Mouse (Mus musculus): Measurements from ENCODE around the gene Fryl. TPM values are rescaled to one million over a fixed set of nuclear protein-coding genes. Genes with fewer than 3 reads are reported as not detected.

The Fryl gene
- polyA plus RNA-seq, 1 experiment from 2014 or later: 32.0 TPM

GRCm38 (mm10) chr5:73056937-73057336 lies 199.5 kb downstream of the Fryl start:
- no peak overlapping the region for H3K4me2 ChIP-seq (replicated peaks; ENCODE audit: low read depth, low read length)
- H3K9ac ChIP-seq (replicated peaks; ENCODE audit: low read depth, low read length): no peak overlapping the region
- 80% methylated on average over 5 of the region's 5 CpGs for WGBS
- H3K9me3 ChIP-seq (ENCODE audit: control insufficient read depth, low read depth, low read length): no peaks in the 10 kb centered on the region
- H3K27me3 ChIP-seq (ENCODE audit: control insufficient read depth, insufficient read depth, low read length): no peaks in the 10 kb centered on the region
- H3K27ac ChIP-seq (ENCODE audit: low read length): no peak overlapping the region
- no peak overlapping the region for H3K4me3 ChIP-seq (ENCODE audit: low read depth, low read length)
- ATAC-seq (ENCODE audit: insufficient number of reproducible peaks, insufficient read depth, low FRiP score, low read depth): no peak
- peaks cover 39% of the 10 kb centered on the region for H3K36me3 ChIP-seq (ENCODE audit: control insufficient read depth, insufficient read depth, low read length)
- H3K4me1 ChIP-seq (ENCODE audit: control insufficient read depth, insufficient read depth, low read length): no peaks in the 10 kb centered on the region

DNA sequence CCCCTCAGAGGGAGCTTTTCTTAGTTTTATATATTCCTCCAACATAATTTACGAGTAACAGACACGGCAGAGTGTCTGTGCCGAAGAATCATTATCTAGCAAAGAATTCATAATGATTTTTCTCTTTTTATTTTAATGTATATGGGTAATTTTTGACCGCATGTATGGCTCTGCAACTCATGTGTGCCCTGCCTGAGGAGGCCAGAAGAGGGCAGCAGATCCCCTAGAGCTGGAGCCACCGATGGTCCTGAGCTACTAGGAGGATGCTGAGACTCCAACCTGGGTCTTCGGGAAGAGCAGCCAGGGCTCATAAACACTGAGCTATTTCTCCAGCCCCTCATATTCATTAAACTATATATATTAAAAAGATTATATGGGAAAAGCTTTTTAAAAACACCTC lies 200.0 kb downstream of the Fryl start:
- Histone ChIP-seq H3K9me3 (ENCODE audit: control insufficient read depth, low read depth, low read length) (no peaks in the 10 kb centered on the region), H3K27me3 (ENCODE audit: control insufficient read depth, insufficient read depth, low read length) (no peaks in the 10 kb centered on the region), H3K4me3 (ENCODE audit: low read depth, low read length) (no peak overlapping the region), H3K4me1 (ENCODE audit: control insufficient read depth, insufficient read depth, low read length) (no peaks in the 10 kb centered on the region), H3K9ac (replicated peaks; ENCODE audit: low read depth, low read length) (no peak overlapping the region), H3K36me3 (ENCODE audit: control insufficient read depth, insufficient read depth, low read length) (peaks cover 44% of the 10 kb centered on the region), H3K4me2 (replicated peaks; ENCODE audit: low read depth, low read length) (no peak overlapping the region), H3K27ac (ENCODE audit: low read length) (no peak overlapping the region)
- 91% methylated on average over 6 of the region's 6 CpGs for WGBS
- no peak for ATAC-seq (ENCODE audit: insufficient number of reproducible peaks, insufficient read depth, low FRiP score, low read depth)

- H3K9ac ChIP-seq (replicated peaks; ENCODE audit: low read depth, low read length): no peak overlapping the region
- 94% methylated on average over 8 of the region's 8 CpGs for WGBS
- no peaks in the 10 kb centered on the region for H3K27me3 ChIP-seq (ENCODE audit: control insufficient read depth, insufficient read depth, low read length)
- peaks cover 55% of the 10 kb centered on the region for H3K36me3 ChIP-seq (ENCODE audit: control insufficient read depth, insufficient read depth, low read length)
- H3K9me3 ChIP-seq (ENCODE audit: control insufficient read depth, low read depth, low read length): no peaks in the 10 kb centered on the region
- H3K4me2 ChIP-seq (replicated peaks; ENCODE audit: low read depth, low read length): no peak overlapping the region
- ATAC-seq (ENCODE audit: insufficient number of reproducible peaks, insufficient read depth, low FRiP score, low read depth): no peak
- H3K4me3 ChIP-seq (ENCODE audit: low read depth, low read length): no peak overlapping the region
- no peaks in the 10 kb centered on the region for H3K4me1 ChIP-seq (ENCODE audit: control insufficient read depth, insufficient read depth, low read length)
- H3K27ac ChIP-seq (ENCODE audit: low read length): no peak overlapping the region
Observed at GRCm38 (mm10) chr5:73053933-73054332, 202.5 kb downstream of the Fryl start.

DNA sequence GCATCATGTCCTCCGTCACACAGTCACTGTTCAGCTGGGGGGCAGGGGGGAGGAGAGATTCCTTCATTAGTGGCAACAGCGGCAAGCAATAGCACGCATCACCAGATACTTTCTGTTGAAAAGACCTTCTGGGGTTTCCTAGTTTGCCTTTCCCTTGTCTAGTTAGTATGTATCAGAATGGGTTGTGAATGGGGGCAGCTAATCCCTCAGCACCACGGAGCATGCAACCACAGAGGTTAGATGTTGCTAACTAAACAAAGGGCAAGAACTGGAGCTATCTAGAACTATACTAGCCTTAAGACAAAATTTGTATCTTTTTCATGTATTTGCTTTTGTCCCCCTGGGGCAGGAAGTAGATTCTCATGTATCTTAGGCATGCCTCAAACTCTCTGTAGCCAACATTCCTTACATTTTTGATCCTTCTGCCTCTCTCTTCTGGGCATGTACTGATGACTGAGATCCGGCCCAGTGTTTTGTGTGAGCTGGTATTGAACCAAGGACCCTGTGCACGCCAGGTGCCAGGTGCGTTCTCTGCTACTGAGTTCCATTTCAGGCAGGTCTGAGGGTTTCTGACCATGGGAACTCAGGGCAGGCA lies 208.7 kb downstream of the Fryl start:
- Histone ChIP-seq H3K27ac (ENCODE audit: low read length) (no peak overlapping the region), H3K9me3 (ENCODE audit: control insufficient read depth, low read depth, low read length) (peaks cover 3% of the 10 kb centered on the region; the same call in 1 of the 2 replicates), H3K36me3 (ENCODE audit: control insufficient read depth, insufficient read depth, low read length) (peaks cover 50% of the 10 kb centered on the region), H3K27me3 (ENCODE audit: control insufficient read depth, insufficient read depth, low read length) (no peaks in the 10 kb centered on the region), H3K9ac (replicated peaks; ENCODE audit: low read depth, low read length) (no peak overlapping the region), H3K4me2 (replicated peaks; ENCODE audit: low read depth, low read length) (no peak overlapping the region), H3K4me3 (ENCODE audit: low read depth, low read length) (no peak overlapping the region), H3K4me1 (ENCODE audit: control insufficient read depth, insufficient read depth, low read length) (no peaks in the 10 kb centered on the region)
- 68% methylated on average over 7 of the region's 7 CpGs for WGBS
- ATAC-seq (ENCODE audit: insufficient number of reproducible peaks, insufficient read depth, low FRiP score, low read depth): no peak

- H3K36me3 ChIP-seq (ENCODE audit: control insufficient read depth, insufficient read depth, low read length): peaks cover 30% of the 10 kb centered on the region
- no peaks in the 10 kb centered on the region for H3K27me3 ChIP-seq (ENCODE audit: control insufficient read depth, insufficient read depth, low read length)
- H3K4me2 ChIP-seq (replicated peaks; ENCODE audit: low read depth, low read length): no peak overlapping the region
- H3K4me1 ChIP-seq (ENCODE audit: control insufficient read depth, insufficient read depth, low read length): no peaks in the 10 kb centered on the region
- H3K9ac ChIP-seq (replicated peaks; ENCODE audit: low read depth, low read length): no peak overlapping the region
- no peak overlapping the region for H3K4me3 ChIP-seq (ENCODE audit: low read depth, low read length)
- no peak for ATAC-seq (ENCODE audit: insufficient number of reproducible peaks, insufficient read depth, low FRiP score, low read depth)
- H3K27ac ChIP-seq (ENCODE audit: low read length): no peak overlapping the region
- 99% methylated on average over 2 of the region's 2 CpGs for whole genome bisulfite sequencing
- peaks cover 3% of the 10 kb centered on the region; the same call in 1 of the 2 replicates for H3K9me3 ChIP-seq (ENCODE audit: control insufficient read depth, low read depth, low read length)
Observed at GRCm38 (mm10) chr5:73044055-73044454, 212.4 kb downstream of the Fryl start.

GRCm38 (mm10) chr5:73032481-73032880 lies 223.9 kb downstream of the Fryl start:
- peaks cover 38% of the 10 kb centered on the region for H3K36me3 ChIP-seq (ENCODE audit: control insufficient read depth, insufficient read depth, low read length)
- H3K4me3 ChIP-seq (ENCODE audit: low read depth, low read length): no peak overlapping the region
- ATAC-seq (ENCODE audit: insufficient number of reproducible peaks, insufficient read depth, low FRiP score, low read depth): no peak
- WGBS: 82% methylated on average over 11 of the region's 11 CpGs
- no peak overlapping the region for H3K9ac ChIP-seq (replicated peaks; ENCODE audit: low read depth, low read length)
- H3K27ac ChIP-seq (ENCODE audit: low read length): no peak overlapping the region
- H3K9me3 ChIP-seq (ENCODE audit: control insufficient read depth, low read depth, low read length): no peaks in the 10 kb centered on the region
- no peak overlapping the region for H3K4me2 ChIP-seq (replicated peaks; ENCODE audit: low read depth, low read length)
- no peaks in the 10 kb centered on the region for H3K27me3 ChIP-seq (ENCODE audit: control insufficient read depth, insufficient read depth, low read length)
- no peaks in the 10 kb centered on the region for H3K4me1 ChIP-seq (ENCODE audit: control insufficient read depth, insufficient read depth, low read length)

DNA sequence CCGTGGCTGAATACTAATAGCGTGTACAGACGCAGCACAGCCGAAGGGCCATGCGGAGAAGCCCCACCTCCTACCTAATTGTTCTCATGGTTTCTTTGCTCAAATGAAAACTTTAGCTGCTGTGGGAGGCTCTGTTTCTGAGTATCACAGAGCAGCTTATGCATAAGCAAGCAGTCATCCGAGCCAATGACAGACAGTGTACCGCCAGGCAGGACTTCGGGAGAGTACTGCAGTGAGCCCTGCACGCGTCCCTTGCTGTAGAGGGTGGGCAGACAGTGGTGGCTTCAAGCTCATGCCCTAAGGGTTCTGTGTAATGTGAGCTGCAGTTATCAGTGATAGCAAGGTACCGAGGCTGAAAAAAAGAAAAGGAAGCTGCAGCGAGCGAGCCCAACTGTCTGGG lies 227.8 kb downstream of the Fryl start:
- Histone ChIP-seq H3K4me1 (ENCODE audit: control insufficient read depth, insufficient read depth, low read length) (no peaks in the 10 kb centered on the region), H3K36me3 (ENCODE audit: control insufficient read depth, insufficient read depth, low read length) (peaks cover 31% of the 10 kb centered on the region), H3K4me3 (ENCODE audit: low read depth, low read length) (no peak overlapping the region), H3K9me3 (ENCODE audit: control insufficient read depth, low read depth, low read length) (no peaks in the 10 kb centered on the region), H3K9ac (replicated peaks; ENCODE audit: low read depth, low read length) (no peak overlapping the region), H3K4me2 (replicated peaks; ENCODE audit: low read depth, low read length) (no peak overlapping the region), H3K27ac (ENCODE audit: low read length) (no peak overlapping the region), H3K27me3 (ENCODE audit: control insufficient read depth, insufficient read depth, low read length) (no peaks in the 10 kb centered on the region)
- WGBS: 76% methylated on average over 13 of the region's 13 CpGs
- no peak for ATAC-seq (ENCODE audit: insufficient number of reproducible peaks, insufficient read depth, low FRiP score, low read depth)

DNA sequence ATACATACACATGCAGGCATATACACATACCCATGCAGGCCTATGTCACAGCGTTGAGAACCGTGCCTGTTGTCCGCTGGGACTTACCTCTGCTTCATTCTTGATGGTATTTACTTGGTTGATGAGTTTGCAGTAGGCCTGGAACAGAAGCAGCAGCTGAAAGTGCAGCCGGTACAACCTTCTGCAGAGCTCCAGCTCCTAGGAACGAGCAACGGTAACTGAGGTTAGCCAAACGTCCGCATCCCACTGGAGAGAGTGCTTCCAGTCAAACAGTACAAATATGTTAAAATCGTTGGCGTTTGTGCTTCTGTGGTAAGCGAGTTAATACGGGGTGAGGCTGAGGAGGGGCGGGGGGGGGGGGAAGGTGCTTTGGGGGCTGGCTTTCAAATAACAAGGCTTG lies 232.6 kb downstream of the Fryl start:
- H3K4me3 ChIP-seq (ENCODE audit: low read depth, low read length): no peak overlapping the region
- H3K27me3 ChIP-seq (ENCODE audit: control insufficient read depth, insufficient read depth, low read length): no peaks in the 10 kb centered on the region
- no peak for ATAC-seq (ENCODE audit: insufficient number of reproducible peaks, insufficient read depth, low FRiP score, low read depth)
- no peaks in the 10 kb centered on the region for H3K9me3 ChIP-seq (ENCODE audit: control insufficient read depth, low read depth, low read length)
- H3K4me1 ChIP-seq (ENCODE audit: control insufficient read depth, insufficient read depth, low read length): no peaks in the 10 kb centered on the region
- H3K36me3 ChIP-seq (ENCODE audit: control insufficient read depth, insufficient read depth, low read length): peaks cover 20% of the 10 kb centered on the region
- no peak overlapping the region for H3K27ac ChIP-seq (ENCODE audit: low read length)
- no peak overlapping the region for H3K9ac ChIP-seq (replicated peaks; ENCODE audit: low read depth, low read length)
- WGBS: 92% methylated on average over 13 of the region's 13 CpGs
- no peak overlapping the region for H3K4me2 ChIP-seq (replicated peaks; ENCODE audit: low read depth, low read length)

- no peak overlapping the region for H3K27ac ChIP-seq (ENCODE audit: low read length)
- no peak for ATAC-seq (ENCODE audit: insufficient number of reproducible peaks, insufficient read depth, low FRiP score, low read depth)
- no peaks in the 10 kb centered on the region for H3K9me3 ChIP-seq (ENCODE audit: control insufficient read depth, low read depth, low read length)
- WGBS: 45% methylated on average over 9 of the region's 9 CpGs
- no peaks in the 10 kb centered on the region for H3K4me1 ChIP-seq (ENCODE audit: control insufficient read depth, insufficient read depth, low read length)
- no peaks in the 10 kb centered on the region; the same call in 1 of the 2 replicates for H3K27me3 ChIP-seq (ENCODE audit: control insufficient read depth, insufficient read depth, low read length)
- no peak overlapping the region for H3K4me2 ChIP-seq (replicated peaks; ENCODE audit: low read depth, low read length)
- no peak overlapping the region for H3K9ac ChIP-seq (replicated peaks; ENCODE audit: low read depth, low read length)
- no peaks in the 10 kb centered on the region for H3K36me3 ChIP-seq (ENCODE audit: control insufficient read depth, insufficient read depth, low read length)
- H3K4me3 ChIP-seq (ENCODE audit: low read depth, low read length): no peak overlapping the region
Observed at GRCm38 (mm10) chr5:73014745-73015144, 241.7 kb downstream of the Fryl start.
